Mouse (Mus musculus) embryonic fibroblast, embryonic 13.5 days (primary cell): ENCODE results near the gene Ago3.

Experiments
- CTCF ChIP-seq: IDR thresholded peaks from 2 replicates; pipeline ENCODE4 v1.5.1; 2011; ENCODE audit warnings: mild to moderate bottlenecking, control low read depth, low read length, moderate library complexity, borderline replicate concordance; ENCODE audit not compliant: insufficient read depth
- POLR2A ChIP-seq: IDR thresholded peaks from 2 replicates; pipeline ENCODE4 v1.6.1; 2011; ENCODE audit warnings: low read depth, mild to moderate bottlenecking, control low read depth, low read length, moderate library complexity

DNA sequence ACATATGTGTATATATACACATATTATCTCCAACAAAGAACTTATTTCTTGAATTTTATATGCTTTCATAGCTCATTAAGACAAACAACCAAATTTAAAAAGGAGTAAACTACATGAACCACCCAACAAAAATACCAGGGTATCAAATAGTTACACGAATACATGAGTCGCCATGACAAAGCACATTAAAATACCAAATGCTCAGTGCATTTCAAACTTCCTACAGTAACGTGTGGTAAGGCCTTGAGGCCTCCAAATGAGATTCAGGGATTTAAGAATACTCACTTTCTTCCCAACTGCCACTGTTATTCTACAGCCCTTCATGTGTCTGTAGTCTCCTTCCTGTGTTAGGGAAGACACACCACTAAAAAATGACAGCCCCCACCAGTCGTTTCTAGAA lies 2.4 kb upstream of the Ago3 start:
- TF ChIP-seq POLR2A = no peak
- no peak for TF ChIP-seq CTCF
